Mouse (Mus musculus) ES-E14 (cell line): Measurements from ENCODE around the gene Foxp1.

ENCODE experiments used
- MAFK ChIP-seq: IDR thresholded peaks from 2 replicates; pipeline ENCODE4 v1.6.1; 2014; ENCODE audit warnings: mild to moderate bottlenecking, low read depth, low read length, inconsistent platforms; ENCODE audit not compliant: insufficient read depth
- ZC3H11A ChIP-seq: IDR thresholded peaks from 2 replicates; pipeline ENCODE4 v1.6.1; 2012; ENCODE audit warnings: low read depth, mild to moderate bottlenecking, inconsistent platforms, low read length, borderline replicate concordance

- TF ChIP-seq MAFK = no peak
- TF ChIP-seq ZC3H11A = no peak
Observed at GRCm38 (mm10) chr6:99104446-99104845, 418.1 kb downstream of the Foxp1 start.
